Mouse (Mus musculus) cerebellum, adult 2 months (tissue): ENCODE results near the gene Pom121l2. TPM values are rescaled to one million over a fixed set of nuclear protein-coding genes. Genes with fewer than 3 reads are reported as not detected.
A peak's percentile ranks its signal among the peaks of the same experiment; 100 is the strongest.

ENCODE experiments used
- DNase-seq, 2 experiments: peaks; one replicate each; pipeline ENCODE4 v3.0.0; 2021
- H3K27ac ChIP-seq: fragments of 200-500 bp; 2 replicates; pipeline ENCODE4 v1.5.1; 2012; ENCODE audit warnings: low read length, control low read depth, inconsistent platforms; ENCODE audit not compliant: insufficient read depth
- H3K27me3 ChIP-seq: fragments of 200-500 bp; 2 replicates; pipeline ENCODE4 v1.6.1; 2012; ENCODE audit warnings: inconsistent platforms, mild to moderate bottlenecking, low read length, moderate library complexity; ENCODE audit not compliant: control insufficient read depth, insufficient read depth
- H3K4me1 ChIP-seq: fragments of 200-500 bp; 2 replicates; pipeline ENCODE4 v1.6.1; 2011; ENCODE audit warnings: low read length; ENCODE audit not compliant: control insufficient read depth, insufficient read depth
- H3K4me3 ChIP-seq: fragments of 200-500 bp; replicated peaks from 2 replicates; pipeline ENCODE3; 2011; ENCODE audit warnings: mild to moderate bottlenecking, low read depth, low read length, control low read depth; ENCODE audit not compliant: insufficient read depth
- CTCF ChIP-seq: fragments of 200-500 bp; IDR thresholded peaks from 2 replicates; pipeline ENCODE4 v1.5.1; 2011; ENCODE audit warnings: low read depth, mild to moderate bottlenecking, control low read depth, low read length, moderate library complexity, borderline replicate concordance; ENCODE audit not compliant: insufficient read depth
- POLR2A ChIP-seq: fragments of 200-500 bp; IDR thresholded peaks from 2 replicates; pipeline ENCODE4 v1.6.1; 2011; ENCODE audit warnings: low read length, control low read depth, borderline replicate concordance; ENCODE audit not compliant: insufficient read depth
- WGBS: fragments of 180-500 bp; shearing (Covaris S2); methylation state at CpG from one replicate; pipeline ENCODE4 v1.1.7; 2018; 5-methylcytosine and 5-hydroxymethylcytosine counted together
- polyA plus RNA-seq: library from polyadenylated mRNA; depleted of rRNA; stranded (reverse); fragments of >200 nt; gene quantifications from 2 replicates; pipeline ENCODE4 v1.2.3, GENCODE M21; 2012; rRNA removed

Gene Pom121l2
- not detected in 2 replicates for polyA plus RNA-seq

DNA sequence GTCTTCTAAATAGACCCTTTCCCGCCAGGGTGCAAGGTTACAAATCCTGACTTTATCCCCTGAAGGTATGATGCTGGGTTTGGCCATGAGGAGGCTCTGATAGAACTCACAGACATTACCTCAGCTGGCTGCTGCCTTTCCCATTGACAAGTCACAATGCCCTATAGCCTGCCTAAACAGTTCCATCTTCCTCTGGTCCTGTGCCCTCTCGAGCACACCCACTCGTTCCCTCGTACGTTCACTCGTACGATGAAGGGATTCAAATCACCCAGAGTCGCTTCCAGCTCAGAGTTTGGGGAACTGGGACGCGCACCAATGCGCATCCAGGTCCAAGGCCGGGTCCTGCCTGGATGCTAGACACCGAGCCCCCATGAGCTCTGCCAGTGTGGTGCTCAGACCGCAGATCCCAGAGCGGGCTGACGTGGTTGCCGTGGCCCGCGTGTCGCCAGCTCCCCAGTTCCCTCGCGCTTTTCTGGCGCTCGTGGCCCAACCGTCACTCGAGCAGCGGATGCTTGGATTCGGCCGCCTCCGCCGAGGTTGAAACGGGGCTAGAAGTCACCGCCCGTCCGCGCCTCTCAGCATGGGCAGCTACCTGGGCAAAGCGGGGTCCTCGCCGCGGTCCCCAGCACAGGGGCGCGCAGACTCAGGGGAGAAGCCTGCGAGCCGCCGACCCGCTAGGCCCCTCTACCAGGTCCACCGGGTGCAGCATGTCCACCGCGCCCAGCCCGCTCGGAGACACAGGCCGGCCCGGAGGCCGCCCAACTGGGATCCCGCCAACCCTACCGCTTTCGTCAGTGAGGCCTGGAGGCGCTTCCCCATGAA is at the start of gene Pom121l2:
TSS of gene Pom121l2 (plus strand) at position 214 of the 822 bp plus-strand sequence.
- WGBS = 1% methylated on average over 58 of the region's 58 CpGs
- Histone ChIP-seq H3K4me3 (peak within 1 kb of the TSS; percentile 67), H3K27me3 (no peaks in the 10 kb centered on the region; the same call in 1 of the 2 replicates), H3K4me1 (peaks cover 3% of the 10 kb centered on the region; the same call in 1 of the 2 replicates), H3K27ac (no peak within 1 kb of the TSS)
- TF ChIP-seq POLR2A (no peak), CTCF (no peak)
- DNase-seq = peak; percentile 46 to 66

DNA sequence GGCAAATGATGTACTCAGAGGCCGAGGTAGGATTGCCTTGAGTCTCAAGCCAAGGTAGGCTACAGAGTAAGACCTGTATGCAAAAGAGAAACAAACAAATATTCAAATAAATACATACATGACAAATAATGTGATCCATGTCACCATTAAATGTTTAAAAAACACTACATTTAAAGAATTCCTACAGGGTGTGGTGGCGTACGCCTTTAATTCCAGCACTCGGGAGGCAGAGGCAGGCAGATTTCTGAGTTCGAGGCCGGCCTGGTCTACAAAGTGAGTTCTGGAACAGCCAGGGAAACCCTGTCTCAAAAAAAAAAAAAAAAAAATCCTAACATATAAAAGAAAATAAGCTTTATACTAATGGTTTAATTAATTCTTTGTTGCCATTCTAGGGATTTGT is 49.3 kb upstream of the Pom121l2 start:
- TF ChIP-seq POLR2A (no peak), CTCF (no peak)

DNA sequence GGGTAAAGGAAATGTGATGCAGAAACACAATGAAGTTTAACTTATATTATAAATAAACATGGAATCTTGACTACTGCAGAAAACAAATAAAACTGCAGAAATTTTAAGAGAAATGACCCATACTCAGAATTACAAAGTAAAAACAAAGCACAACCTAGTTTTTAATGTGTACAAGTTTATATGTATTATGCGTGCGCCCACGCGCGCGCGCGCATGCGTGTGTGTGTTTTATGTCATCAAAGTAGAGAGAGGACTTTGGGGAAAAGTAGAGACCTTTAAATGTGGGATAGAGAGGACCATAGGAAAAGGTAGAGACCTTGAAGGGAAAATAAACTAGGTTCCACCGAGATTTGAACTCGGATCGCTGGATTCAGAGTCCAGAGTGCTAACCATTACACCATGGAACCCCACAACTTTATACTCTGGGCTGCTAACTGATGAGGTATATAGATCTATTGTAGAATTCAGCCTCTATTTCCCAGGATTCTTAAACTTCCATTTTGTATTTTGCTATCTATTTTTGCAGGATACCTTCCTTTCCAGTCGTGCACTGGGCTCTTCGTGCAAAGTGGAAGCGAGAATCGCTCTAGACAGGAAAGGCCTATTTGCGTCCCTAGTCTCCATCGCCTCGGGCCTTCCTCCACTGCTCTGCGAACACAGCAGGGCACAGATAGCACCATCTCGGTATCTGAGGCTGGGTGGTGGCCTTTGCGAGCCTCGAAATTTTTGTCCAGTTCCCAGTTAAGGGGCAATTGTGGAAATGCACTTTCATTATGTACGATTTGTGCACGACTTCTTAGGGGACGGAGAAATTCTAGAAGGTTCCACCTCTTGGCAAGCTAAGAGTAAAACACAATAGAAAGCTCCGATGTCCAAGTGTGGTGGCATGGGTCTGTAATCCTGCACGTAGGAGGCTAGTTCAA is 47.1 kb upstream of the Pom121l2 start:
- Histone ChIP-seq H3K27me3 (no peaks in the 10 kb centered on the region; the same call in 1 of the 2 replicates), H3K4me3 (no peak overlapping the region), H3K27ac (no peak overlapping the region), H3K4me1 (no peaks in the 10 kb centered on the region; the same call in 1 of the 2 replicates)
- 34% methylated on average over 28 of the region's 28 CpGs for WGBS
- TF ChIP-seq POLR2A (no peak), CTCF (no peak)
- no peak for DNase-seq

More for the DNA sequence above, 49.3 kb upstream of the Pom121l2 start:
- Histone ChIP-seq H3K27me3 (no peaks in the 10 kb centered on the region; the same call in 1 of the 2 replicates), H3K4me1 (no peaks in the 10 kb centered on the region; the same call in 1 of the 2 replicates), H3K27ac (no peak overlapping the region), H3K4me3 (no peak overlapping the region)
- DNase-seq = no peak
- 80% methylated on average over 6 of the region's 6 CpGs for WGBS

DNA sequence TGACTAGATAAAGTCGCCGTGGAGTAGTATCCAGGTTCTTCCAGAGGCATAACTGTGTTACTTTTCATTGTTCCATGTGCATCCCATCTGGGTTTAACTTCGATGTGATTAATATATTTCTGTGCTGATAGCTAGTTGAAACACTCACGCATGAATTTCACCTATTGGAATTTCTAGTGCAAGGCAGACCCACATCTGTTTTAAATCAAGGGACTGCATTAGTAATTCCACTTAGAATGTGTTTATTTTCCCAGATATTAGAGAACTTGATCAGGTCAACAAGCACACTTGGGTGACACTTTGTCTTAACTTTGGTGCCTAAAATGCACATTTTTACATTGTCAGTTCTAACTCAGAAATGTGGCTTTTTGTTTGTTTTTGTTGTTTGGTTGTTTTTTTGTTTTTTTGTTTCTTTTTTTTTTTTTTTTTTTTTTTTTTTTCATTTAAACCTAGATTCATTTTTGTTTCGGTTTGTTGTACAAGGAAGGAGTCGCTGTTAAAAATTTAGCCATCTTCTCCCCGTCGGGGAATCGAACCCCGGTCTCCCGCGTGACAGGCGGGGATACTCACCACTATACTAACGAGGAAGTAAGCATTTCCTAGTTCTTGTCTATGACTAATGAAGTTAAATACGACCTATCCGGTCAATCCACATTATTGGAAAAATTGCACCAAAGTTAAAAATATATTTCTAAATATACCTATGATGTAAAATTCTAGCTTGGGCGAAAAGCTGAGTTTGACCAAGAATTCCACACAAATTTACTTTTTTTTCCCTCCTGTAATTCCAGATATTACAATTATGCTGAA is 45.8 kb upstream of the Pom121l2 start:
- Histone ChIP-seq H3K4me1 (no peaks in the 10 kb centered on the region; the same call in 1 of the 2 replicates), H3K27me3 (no peaks in the 10 kb centered on the region), H3K4me3 (no peak overlapping the region), H3K27ac (no peak overlapping the region)
- WGBS = 26% methylated on average over 17 of the region's 17 CpGs
- DNase-seq = peak; percentile 42 to 43
- TF ChIP-seq CTCF (no peak), POLR2A (no peak)

DNA sequence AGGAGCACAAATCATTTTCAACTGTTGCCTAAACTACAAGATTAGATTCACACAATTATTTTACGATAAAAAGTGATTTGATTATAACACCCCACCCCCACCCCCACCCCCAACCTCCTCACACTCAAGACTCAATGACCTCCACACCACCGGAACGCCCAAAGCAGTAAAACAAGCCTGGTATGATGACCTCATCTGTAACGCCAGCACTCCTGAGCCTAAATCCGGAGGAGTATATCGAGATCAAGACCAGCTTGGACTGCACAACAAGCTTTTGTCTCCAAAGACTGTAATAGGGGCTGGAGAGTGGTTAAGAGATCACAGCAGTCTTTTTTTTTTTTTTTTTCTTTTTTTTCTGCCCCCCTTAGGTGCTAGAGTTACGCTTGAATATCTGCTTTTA is 45.2 kb upstream of the Pom121l2 start:
- Histone ChIP-seq H3K4me3 (no peak overlapping the region), H3K27ac (no peak overlapping the region), H3K4me1 (no peaks in the 10 kb centered on the region; the same call in 1 of the 2 replicates), H3K27me3 (no peaks in the 10 kb centered on the region)
- WGBS = 27% methylated on average over 7 of the region's 7 CpGs
- TF ChIP-seq POLR2A (no peak), CTCF (no peak)
- DNase-seq = no peak

DNA sequence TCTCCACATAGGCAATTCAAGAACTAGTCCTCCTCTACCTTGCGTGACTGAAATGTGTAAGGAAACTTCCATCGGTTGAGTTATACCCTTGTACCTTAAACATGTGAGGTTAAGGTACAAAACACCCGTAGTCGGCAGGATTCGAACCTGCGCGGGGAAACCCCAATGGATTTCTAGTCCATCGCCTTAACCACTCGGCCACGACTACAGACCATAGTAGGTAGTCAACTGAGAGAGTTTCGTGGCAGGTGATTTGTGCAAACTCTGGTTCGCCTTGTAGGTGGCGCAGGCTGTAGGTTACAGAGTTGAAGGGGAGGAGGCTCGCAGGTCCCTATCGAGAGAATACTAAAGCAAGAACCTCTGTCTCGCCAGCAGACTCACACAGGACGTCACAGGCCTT is 44.0 kb upstream of the Pom121l2 start:
- 21% methylated on average over 17 of the region's 17 CpGs for WGBS
- TF ChIP-seq POLR2A = no peak
- Histone ChIP-seq H3K27me3 (no peaks in the 10 kb centered on the region), H3K4me3 (no peak overlapping the region), H3K27ac (no peak overlapping the region), H3K4me1 (no peaks in the 10 kb centered on the region; the same call in 1 of the 2 replicates)
- DNase-seq = peak in 1 of 2 experiments; percentile 16

DNA sequence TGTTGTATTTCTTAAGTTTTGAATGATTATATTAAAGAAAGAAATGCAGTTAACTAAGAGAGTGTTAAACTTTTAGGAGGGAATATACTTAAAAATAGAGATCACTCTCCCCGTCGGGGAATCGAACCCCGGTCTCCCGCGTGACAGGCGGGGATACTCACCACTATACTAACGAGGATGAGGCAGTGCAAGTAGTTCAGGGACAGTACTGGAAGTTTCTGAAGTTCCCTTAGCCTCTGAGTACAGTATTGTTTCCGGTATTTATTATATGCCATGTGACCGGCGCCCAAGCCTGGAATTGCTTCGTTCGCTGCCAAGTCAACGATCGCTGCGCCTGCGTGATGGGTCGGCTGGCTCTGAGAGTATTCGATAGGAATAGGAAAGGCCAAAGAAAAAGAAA is 40.8 kb upstream of the Pom121l2 start:
- H3K4me1 ChIP-seq = no peaks in the 10 kb centered on the region; the same call in 1 of the 2 replicates
- no peaks in the 10 kb centered on the region for H3K27me3 ChIP-seq
- WGBS = 1% methylated on average over 19 of the region's 19 CpGs
- TF ChIP-seq POLR2A (no peak), CTCF (no peak)
- DNase-seq = peak; percentile 78 to 80
- peak overlapping the region; percentile 63 for H3K4me3 ChIP-seq
- H3K27ac ChIP-seq = no peak overlapping the region
